Mouse (Mus musculus) midbrain, embryonic 11.5 days (tissue): ENCODE results near the gene Osbpl7. TPM values are rescaled to one million over a fixed set of nuclear protein-coding genes. Genes with fewer than 3 reads are reported as not detected.
A peak's percentile ranks its signal among the peaks of the same experiment; 100 is the strongest.

Experiments used
- ATAC-seq: fragments of 200-750 bp; cut with Nextera tagmentation; 2 replicates; pipeline ENCODE4 v1.8.0; 2017; ENCODE audit warnings: moderate TSS enrichment, moderate library complexity; ENCODE audit not compliant: low FRiP score
- DNase-seq: peaks from one replicate; pipeline ENCODE4 v3.0.0; 2015; ENCODE audit warnings: low spot score; ENCODE audit errors: missing footprints
- H3K27ac ChIP-seq: fragments of 300-500 bp; sonication (generic); 2 replicates; pipeline ENCODE4 v1.5.1; 2014; ENCODE audit warnings: low read depth, low read length
- H3K27me3 ChIP-seq: fragments of 300-500 bp; sonication (generic); 2 replicates; pipeline ENCODE4 v1.6.1; 2014; ENCODE audit warnings: mild to moderate bottlenecking, low read length, moderate library complexity, mixed read lengths; ENCODE audit not compliant: control insufficient read depth, insufficient read depth
- H3K36me3 ChIP-seq: fragments of 300-500 bp; sonication (generic); 2 replicates; pipeline ENCODE4 v1.6.1; 2014; ENCODE audit warnings: mild to moderate bottlenecking, low read length, moderate library complexity, mixed read lengths; ENCODE audit not compliant: control insufficient read depth, insufficient read depth
- H3K4me1 ChIP-seq: fragments of 300-500 bp; sonication (generic); 2 replicates; pipeline ENCODE4 v1.6.1; 2014; ENCODE audit warnings: low read length; ENCODE audit not compliant: control insufficient read depth, insufficient read depth
- H3K4me2 ChIP-seq: fragments of 300-500 bp; sonication (generic); 2 replicates; pipeline ENCODE4 v1.6.1; 2014; ENCODE audit warnings: mild to moderate bottlenecking, moderate library complexity
- H3K4me3 ChIP-seq: fragments of 300-500 bp; sonication (generic); 2 replicates; pipeline ENCODE4 v1.5.1; 2014; ENCODE audit warnings: low read depth, low read length
- H3K9ac ChIP-seq: fragments of 300-500 bp; sonication (generic); 2 replicates; pipeline ENCODE4 v1.6.1; 2014; ENCODE audit warnings: low read length
- H3K9me3 ChIP-seq: fragments of 300-500 bp; sonication (generic); 2 replicates; pipeline ENCODE4 v1.6.1; 2016; ENCODE audit warnings: low read length; ENCODE audit not compliant: control insufficient read depth
- WGBS: fragments of 180-500 bp; shearing (Covaris S2); extraction: QIAGEN DNeasy Blood & Tissue Kit; methylation state at CpG from one replicate; pipeline ENCODE4 v1.1.7; 2014; 5-methylcytosine and 5-hydroxymethylcytosine counted together
- polyA plus RNA-seq: library from polyadenylated mRNA; unstranded; fragments of >200 nt; fragmentation: Nextera tagmentation; extraction: Ambion mirVana; gene quantifications from 2 replicates; pipeline ENCODE4 v1.2.1, GENCODE M21; 2014

The Osbpl7 gene
- 4.2 and 4.8 TPM in 2 replicates for polyA plus RNA-seq

GRCm38 (mm10) chr11:97050216-97050943, at the start of gene Osbpl7:
Osbpl7 (plus strand) TSS chr11:97050628.
- peak within 1 kb of the TSS; percentile 65 for H3K4me3 ChIP-seq
- 8% methylated on average over 18 of the region's 18 CpGs for WGBS
- H3K36me3 ChIP-seq, result peaks cover 11% of the 10 kb centered on the region; the same call in 1 of the 2 replicates
- DNase-seq (peak; percentile 94), ATAC-seq (peak; percentile 84)
- H3K9ac ChIP-seq, result peak within 1 kb of the TSS; percentile 82
- H3K9me3 ChIP-seq, result no peaks in the 10 kb centered on the region
- H3K27me3 ChIP-seq, result no peaks in the 10 kb centered on the region
- H3K4me2 ChIP-seq, result peak within 1 kb of the TSS; percentile 94
- no peak within 1 kb of the TSS for H3K27ac ChIP-seq
- H3K4me1 ChIP-seq, result peaks cover 13% of the 10 kb centered on the region

GRCm38 (mm10) chr11:97003170-97003569, 47.3 kb upstream of the Osbpl7 start:
- DNase-seq (peak; percentile 86), ATAC-seq (no peak)
- H3K27ac ChIP-seq, result no peak overlapping the region
- H3K27me3 ChIP-seq, result no peaks in the 10 kb centered on the region; the same call in 1 of the 2 replicates
- H3K4me2 ChIP-seq, result no peak overlapping the region
- 35% methylated on average over 5 of the region's 5 CpGs for WGBS
- no peak overlapping the region for H3K4me3 ChIP-seq
- no peaks in the 10 kb centered on the region for H3K36me3 ChIP-seq
- no peaks in the 10 kb centered on the region for H3K9me3 ChIP-seq
- H3K9ac ChIP-seq, result no peak overlapping the region
- 0 out of 2 replicates have a peak, but pooled peaks cover 3% of the 10 kb centered on the region for H3K4me1 ChIP-seq

- ATAC-seq, result no peak
- Histone ChIP-seq H3K4me2 (no peak overlapping the region), H3K4me1 (no peaks in the 10 kb centered on the region), H3K4me3 (no peak overlapping the region), H3K27me3 (peaks cover 2% of the 10 kb centered on the region; the same call in 1 of the 2 replicates), H3K27ac (no peak overlapping the region), H3K9me3 (no peaks in the 10 kb centered on the region), H3K36me3 (no peaks in the 10 kb centered on the region), H3K9ac (no peak overlapping the region)
- no peak for DNase-seq
- WGBS, result 77% methylated on average over 9 of the region's 9 CpGs
Measured at GRCm38 (mm10) chr11:97007093-97007794, 43.2 kb upstream of the Osbpl7 start.

GRCm38 (mm10) chr11:97009198-97009790, 41.1 kb upstream of the Osbpl7 start:
- DNase-seq (no peak), ATAC-seq (no peak)
- H3K4me2 ChIP-seq, result no peak overlapping the region
- no peak overlapping the region for H3K9ac ChIP-seq
- H3K9me3 ChIP-seq, result no peaks in the 10 kb centered on the region
- H3K4me3 ChIP-seq, result no peak overlapping the region
- H3K27ac ChIP-seq, result no peak overlapping the region
- WGBS, result 59% methylated on average over 8 of the region's 8 CpGs
- peaks cover 2% of the 10 kb centered on the region; the same call in 1 of the 2 replicates for H3K27me3 ChIP-seq
- no peaks in the 10 kb centered on the region for H3K4me1 ChIP-seq
- H3K36me3 ChIP-seq, result no peaks in the 10 kb centered on the region

GRCm38 (mm10) chr11:97013121-97013670, 37.2 kb upstream of the Osbpl7 start, which contains the start of gene Sp6:
Sp6 (plus strand) TSS chr11:97013394.
- H3K27ac ChIP-seq, result no peak within 1 kb of the TSS
- ATAC-seq (no peak), DNase-seq (no peak)
- H3K4me2 ChIP-seq, result no peak within 1 kb of the TSS
- H3K4me1 ChIP-seq, result no peaks in the 10 kb centered on the region
- 33% methylated on average over 8 of the region's 8 CpGs for WGBS
- H3K9me3 ChIP-seq, result no peaks in the 10 kb centered on the region
- peaks cover 28% of the 10 kb centered on the region for H3K27me3 ChIP-seq
- no peak within 1 kb of the TSS for H3K9ac ChIP-seq
- H3K4me3 ChIP-seq, result no peak within 1 kb of the TSS
- H3K36me3 ChIP-seq, result no peaks in the 10 kb centered on the region

GRCm38 (mm10) chr11:97017696-97018582, 32.5 kb upstream of the Osbpl7 start:
- Histone ChIP-seq H3K36me3 (no peaks in the 10 kb centered on the region), H3K27ac (no peak overlapping the region), H3K9me3 (no peaks in the 10 kb centered on the region), H3K4me2 (no peak overlapping the region), H3K4me3 (peak overlapping the region; percentile 22), H3K27me3 (peaks cover 71% of the 10 kb centered on the region), H3K9ac (no peak overlapping the region), H3K4me1 (peaks cover 13% of the 10 kb centered on the region)
- DNase-seq (peak; percentile 94), ATAC-seq (no peak)
- 1% methylated on average over 36 of the region's 36 CpGs for whole genome bisulfite sequencing

- Histone ChIP-seq H3K27ac (no peak overlapping the region), H3K9me3 (no peaks in the 10 kb centered on the region), H3K4me3 (peak overlapping the region; percentile 22), H3K4me1 (peaks cover 13% of the 10 kb centered on the region), H3K9ac (0 out of 2 replicates have a peak overlapping the region, but pooled peaks have one; percentile 16), H3K27me3 (peaks cover 79% of the 10 kb centered on the region), H3K36me3 (no peaks in the 10 kb centered on the region), H3K4me2 (peak overlapping the region; percentile 31)
- WGBS, result under 1% methylated on average over 66 of the region's 68 CpGs
- ATAC-seq, result no peak
- peak; percentile 94 for DNase-seq
Measured at GRCm38 (mm10) chr11:97018583-97019344, 31.7 kb upstream of the Osbpl7 start.

- Histone ChIP-seq H3K4me3 (no peak overlapping the region), H3K9ac (no peak overlapping the region), H3K9me3 (no peaks in the 10 kb centered on the region)
Measured at GRCm38 (mm10) chr11:97019345-97019708, 31.1 kb upstream of the Osbpl7 start.

More at GRCm38 (mm10) chr11:97019345-97019708, 31.1 kb upstream of the Osbpl7 start:
- WGBS, result 2% methylated on average over 13 of the region's 13 CpGs
- Histone ChIP-seq H3K27ac (no peak overlapping the region), H3K4me1 (peaks cover 13% of the 10 kb centered on the region), H3K27me3 (peaks cover 84% of the 10 kb centered on the region), H3K4me2 (no peak overlapping the region), H3K36me3 (no peaks in the 10 kb centered on the region)
- no peak for DNase-seq
- no peak for ATAC-seq
